Mouse (Mus musculus): ENCODE data around the gene Atp8b4. TPM values are rescaled to one million over a fixed set of nuclear protein-coding genes. Genes with fewer than 3 reads are reported as not detected.

Gene Atp8b4
- total RNA-seq, 2 experiments from 2014 or later = 0.09 TPM; not detected in 1

- Histone ChIP-seq H3K4me3 (no peak overlapping the region), H3K27ac (no peak overlapping the region)
- no peak for DNase-seq (ENCODE audit: extremely low spot score in 1 of 2, low spot score in 2 of 2)
- intact Hi-C loops (cut with DNase I) = no loop called here
- no peak for TF ChIP-seq CTCF (IDR thresholded peaks at IDR 0.05)
Measured at GRCm38 (mm10) chr2:126380300-126380699, 120.2 kb downstream of the Atp8b4 start.

- intact Hi-C loops (cut with DNase I) = no loop called here
- Histone ChIP-seq H3K27ac (no peak overlapping the region), H3K4me3 (no peak overlapping the region)
- TF ChIP-seq CTCF (IDR thresholded peaks at IDR 0.05) = no peak
- no peak for DNase-seq (ENCODE audit: extremely low spot score in 1 of 2, low spot score in 2 of 2)
Measured at GRCm38 (mm10) chr2:126371634-126372033, 128.8 kb downstream of the Atp8b4 start.

GRCm38 (mm10) chr2:126369815-126370214 lies 130.7 kb downstream of the Atp8b4 start:
- no peak for TF ChIP-seq CTCF (IDR thresholded peaks at IDR 0.05)
- intact Hi-C loops (cut with DNase I) = no loop called here
- no peak overlapping the region for H3K4me3 ChIP-seq
- DNase-seq (ENCODE audit: extremely low spot score in 1 of 2, low spot score in 2 of 2) = no peak
- no peak overlapping the region for H3K27ac ChIP-seq

- no peak overlapping the region for H3K4me3 ChIP-seq
- no peak overlapping the region for H3K27ac ChIP-seq
- no peak for TF ChIP-seq CTCF (IDR thresholded peaks at IDR 0.05)
- DNase-seq (ENCODE audit: extremely low spot score in 1 of 2, low spot score in 2 of 2) = no peak
- intact Hi-C loops (cut with DNase I) = loop anchor here (1.0 to 5.0 kb wide), 3 partner anchors 357 to 702 kb away; no protein-coding TSS in a partner anchor
Measured at GRCm38 (mm10) chr2:126363745-126364725, 136.4 kb downstream of the Atp8b4 start.

GRCm38 (mm10) chr2:126363050-126363744 lies 137.3 kb downstream of the Atp8b4 start:
- TF ChIP-seq CTCF (IDR thresholded peaks at IDR 0.05) = peak; percentile 92
- H3K27ac ChIP-seq = no peak overlapping the region
- no peak overlapping the region for H3K4me3 ChIP-seq
- intact Hi-C loops (cut with DNase I) = loop anchor here (1.0 to 5.0 kb wide), 3 partner anchors 356 to 701 kb away; no protein-coding TSS in a partner anchor
- DNase-seq (ENCODE audit: extremely low spot score in 1 of 2, low spot score in 2 of 2) = peak; percentile 69 to 80

- no peak for TF ChIP-seq CTCF (IDR thresholded peaks at IDR 0.05)
- intact Hi-C loops (cut with DNase I) = loop anchor here (5.0 kb wide), 2 partner anchors 354 to 699 kb away; no protein-coding TSS in a partner anchor
- no peak overlapping the region for H3K27ac ChIP-seq
- no peak for DNase-seq (ENCODE audit: extremely low spot score in 1 of 2, low spot score in 2 of 2)
- H3K4me3 ChIP-seq = no peak overlapping the region
Measured at GRCm38 (mm10) chr2:126361131-126361810, 139.2 kb downstream of the Atp8b4 start.

GRCm38 (mm10) chr2:126360688-126361087 lies 139.8 kb downstream of the Atp8b4 start:
- Histone ChIP-seq H3K27ac (no peak overlapping the region), H3K4me3 (no peak overlapping the region)
- TF ChIP-seq CTCF (IDR thresholded peaks at IDR 0.05) = no peak
- no peak for DNase-seq (ENCODE audit: extremely low spot score in 1 of 2, low spot score in 2 of 2)
- intact Hi-C loops (cut with DNase I) = loop anchor here (5.0 kb wide), 2 partner anchors 353 to 698 kb away; no protein-coding TSS in a partner anchor

GRCm38 (mm10) chr2:126359965-126360364 lies 140.5 kb downstream of the Atp8b4 start:
- intact Hi-C loops (cut with DNase I) = loop anchor here (5.0 kb wide), 2 partner anchors 353 to 698 kb away; no protein-coding TSS in a partner anchor
- no peak for TF ChIP-seq CTCF (IDR thresholded peaks at IDR 0.05)
- H3K27ac ChIP-seq = no peak overlapping the region
- no peak for DNase-seq (ENCODE audit: extremely low spot score in 1 of 2, low spot score in 2 of 2)
- H3K4me3 ChIP-seq = no peak overlapping the region

GRCm38 (mm10) chr2:126359278-126359677 lies 141.2 kb downstream of the Atp8b4 start:
- intact Hi-C loops (cut with DNase I) = no loop called here
- H3K4me3 ChIP-seq = no peak overlapping the region
- no peak for TF ChIP-seq CTCF (IDR thresholded peaks at IDR 0.05)
- H3K27ac ChIP-seq = no peak overlapping the region
- no peak for DNase-seq (ENCODE audit: extremely low spot score in 1 of 2, low spot score in 2 of 2)

- no peak for TF ChIP-seq CTCF (IDR thresholded peaks at IDR 0.05)
- no peak overlapping the region for H3K27ac ChIP-seq
- H3K4me3 ChIP-seq = no peak overlapping the region
- intact Hi-C loops (cut with DNase I) = no loop called here
- DNase-seq (ENCODE audit: extremely low spot score in 1 of 2, low spot score in 2 of 2) = no peak
Measured at GRCm38 (mm10) chr2:126358741-126359140, 141.7 kb downstream of the Atp8b4 start.

- no peak overlapping the region for H3K4me3 ChIP-seq
- intact Hi-C loops (cut with DNase I) = no loop called here
- no peak overlapping the region for H3K27ac ChIP-seq
- DNase-seq (ENCODE audit: extremely low spot score in 1 of 2, low spot score in 2 of 2) = no peak
- TF ChIP-seq CTCF (IDR thresholded peaks at IDR 0.05) = no peak
Measured at GRCm38 (mm10) chr2:126355259-126355658, 145.2 kb downstream of the Atp8b4 start.

All from left cerebral cortex, adult 2 months (tissue).